Mouse (Mus musculus) heart, adult 2 months (tissue): Measurements from ENCODE around the gene Myd88. TPM values are rescaled to one million over a fixed set of nuclear protein-coding genes. Genes with fewer than 3 reads are reported as not detected.

Source experiments
- DNase-seq, 2 experiments: peaks; one replicate each; pipeline ENCODE4 v3.0.0; 2021
- H3K27ac ChIP-seq: fragments of 200-600 bp; 2 replicates; pipeline ENCODE4 v1.8.1; 2022
- H3K27me3 ChIP-seq: fragments of 200-500 bp; 2 replicates; pipeline ENCODE4 v1.6.1; 2012; ENCODE audit warnings: mild to moderate bottlenecking, low read length, inconsistent platforms, mixed read lengths; ENCODE audit not compliant: control insufficient read depth, insufficient read depth
- H3K36me3 ChIP-seq: fragments of 200-500 bp; 2 replicates; pipeline ENCODE4 v1.6.1; 2012; ENCODE audit warnings: low read length, inconsistent platforms; ENCODE audit not compliant: control insufficient read depth, insufficient read depth
- H3K4me1 ChIP-seq: fragments of 200-500 bp; 2 replicates; pipeline ENCODE4 v1.6.1; 2011; ENCODE audit warnings: low read length; ENCODE audit not compliant: control insufficient read depth, insufficient read depth
- H3K4me3 ChIP-seq: fragments of 200-600 bp; 2 replicates; pipeline ENCODE4 v1.8.1; 2022
- H3K79me2 ChIP-seq: fragments of 200-500 bp; replicated peaks from 2 replicates; pipeline ENCODE4 v1.6.1; 2012; ENCODE audit warnings: mild to moderate bottlenecking, inconsistent platforms, low read length, moderate library complexity, mixed read lengths; ENCODE audit not compliant: control insufficient read depth, insufficient read depth
- H3K9ac ChIP-seq: fragments of 200-500 bp; 2 replicates; pipeline ENCODE4 v1.6.1; 2012; ENCODE audit warnings: low read depth, mild to moderate bottlenecking, control low read depth, inconsistent platforms, low read length, mixed read lengths
- CTCF ChIP-seq: fragments of 200-600 bp; IDR thresholded peaks from 2 replicates; pipeline ENCODE4 v1.8.1; 2022; ENCODE audit warnings: antibody characterized with exemption, mild to moderate bottlenecking, moderate library complexity
- EP300 ChIP-seq: fragments of 200-500 bp; IDR thresholded peaks from 2 replicates; pipeline ENCODE4 v1.6.1; 2011; ENCODE audit warnings: low read depth, low read length, control low read depth; ENCODE audit not compliant: insufficient read depth
- POLR2A ChIP-seq: fragments of 200-500 bp; IDR thresholded peaks from 2 replicates; pipeline ENCODE4 v1.6.1; 2011; ENCODE audit warnings: mild to moderate bottlenecking, low read depth, low read length, control low read depth; ENCODE audit not compliant: insufficient read depth
- WGBS: fragments of 180-500 bp; shearing (Covaris S2); methylation state at CpG from one replicate; pipeline ENCODE4 v1.1.7; 2018; 5-methylcytosine and 5-hydroxymethylcytosine counted together
- intact Hi-C: fragments of 180-260 bp; cut with DNase I; formaldehyde crosslinking; loops from one replicate; pipeline ENCODE4 v1.15.1; 2025
- polyA plus RNA-seq: library from polyadenylated mRNA; depleted of rRNA; stranded (reverse); fragments of >200 nt; gene quantifications from 2 replicates; pipeline ENCODE4 v1.2.3, GENCODE M21; 2012
- total RNA-seq, 2 experiments: library from RNA; stranded (reverse); gene quantifications; 2 replicates each; pipeline ENCODE4 v1.2.3; 2021

Gene Myd88
- total and polyA plus RNA-seq, 3 experiments: 12.1 to 14.8 (median 12.2) TPM

DNA sequence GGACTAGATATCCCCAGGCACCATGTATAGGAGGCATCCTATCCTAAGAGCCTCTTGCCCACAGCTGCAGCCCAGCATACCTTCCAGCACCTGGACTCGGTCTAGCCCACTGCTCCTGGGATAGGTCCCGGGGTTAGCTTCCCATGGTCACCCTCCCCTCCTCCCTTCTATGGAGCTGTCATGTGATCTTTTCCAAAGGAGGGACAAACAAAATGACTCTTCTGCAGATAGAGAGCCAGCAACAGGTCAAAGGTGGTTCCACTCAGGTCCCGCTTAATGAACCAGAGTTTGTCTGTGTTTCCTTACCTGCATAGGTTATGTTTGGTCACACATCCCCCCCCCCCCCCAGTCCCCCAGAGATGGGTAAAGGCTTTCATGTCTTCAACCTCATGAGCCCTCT lies 9.3 kb upstream of the Myd88 start:
- Histone ChIP-seq H3K27me3 (no peaks in the 10 kb centered on the region), H3K4me3 (no peak overlapping the region), H3K79me2 (no peaks in the 10 kb centered on the region), H3K4me1 (no peaks in the 10 kb centered on the region; the same call in 1 of the 2 replicates), H3K27ac (no peak overlapping the region), H3K9ac (no peak overlapping the region), H3K36me3 (no peaks in the 10 kb centered on the region)
- DNase-seq: no peak
- intact Hi-C loops: no loop called here
- 90% methylated on average over 3 of the region's 3 CpGs for WGBS
- no peak for TF ChIP-seq POLR2A
- TF ChIP-seq CTCF: no peak
- TF ChIP-seq EP300: no peak

GRCm38 (mm10) chr9:119346376-119346775 lies 5.2 kb upstream of the Myd88 start:
- 86% methylated on average over 8 of the region's 8 CpGs for WGBS
- Histone ChIP-seq H3K9ac (no peak overlapping the region), H3K36me3 (no peaks in the 10 kb centered on the region), H3K79me2 (no peaks in the 10 kb centered on the region), H3K27me3 (no peaks in the 10 kb centered on the region), H3K4me1 (peaks cover 4% of the 10 kb centered on the region), H3K27ac (no peak overlapping the region), H3K4me3 (no peak overlapping the region)
- no peak for TF ChIP-seq POLR2A
- DNase-seq: no peak
- intact Hi-C loops: loop anchor here (10.0 kb wide), 1 partner anchor 242 kb away; the partner anchor contains the start of gene Dlec1

- TF ChIP-seq POLR2A: no peak
- no peak for TF ChIP-seq EP300
- no peak for TF ChIP-seq CTCF
- H3K27ac ChIP-seq: no peak overlapping the region
- DNase-seq: no peak
- no peaks in the 10 kb centered on the region for H3K27me3 ChIP-seq
- no peaks in the 10 kb centered on the region for H3K36me3 ChIP-seq
- no peak overlapping the region for H3K4me3 ChIP-seq
- 90% methylated on average over 7 of the region's 7 CpGs for WGBS
- intact Hi-C loops: loop anchor here (5.0 to 10.0 kb wide), 2 partner anchors 60 to 238 kb away; partner anchors contain the start of genes Acvr2b and Dlec1
- no peak overlapping the region for H3K9ac ChIP-seq
- H3K4me1 ChIP-seq: peaks cover 6% of the 10 kb centered on the region
- H3K79me2 ChIP-seq: no peaks in the 10 kb centered on the region
These were observed 1.5 kb upstream of the Myd88 start for GRCm38 (mm10) chr9:119342728-119343127.

DNA sequence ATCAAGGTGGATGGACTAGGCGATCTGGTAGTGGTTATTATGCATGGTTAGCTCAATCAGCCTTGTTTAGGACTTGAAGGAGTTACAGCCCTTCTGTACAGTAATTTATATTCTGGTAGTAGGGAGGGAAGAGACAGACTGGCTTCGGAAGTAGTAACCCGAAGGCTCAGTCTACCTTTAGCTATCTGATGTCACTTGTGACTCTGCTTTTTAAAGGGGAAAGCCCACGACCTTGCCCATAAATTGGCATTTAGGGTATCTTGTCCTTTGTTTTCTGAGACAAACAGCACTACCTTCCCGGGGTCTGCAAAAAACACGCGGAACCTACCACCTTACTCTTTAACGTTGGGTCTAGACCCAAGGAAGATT lies 1.0 kb downstream of the Myd88 start:
- intact Hi-C loops: loop anchor here (2.0 to 10.0 kb wide), 3 partner anchors 17 to 235 kb away; partner anchors contain the start of genes Acvr2b, Dlec1 and Oxsr1
- H3K27me3 ChIP-seq: no peaks in the 10 kb centered on the region
- peak overlapping the region; percentile 89 for H3K4me3 ChIP-seq
- peak overlapping the region; percentile 95 for H3K27ac ChIP-seq
- TF ChIP-seq EP300: no peak
- no peak for TF ChIP-seq CTCF
- TF ChIP-seq POLR2A: no peak; the same call in 1 of the 2 replicates
- no peaks in the 10 kb centered on the region for H3K36me3 ChIP-seq
- no peaks in the 10 kb centered on the region for H3K79me2 ChIP-seq
- 3% methylated on average over 8 of the region's 8 CpGs for WGBS
- peak overlapping the region; percentile 88 for H3K9ac ChIP-seq
- no peak for DNase-seq
- peaks cover 6% of the 10 kb centered on the region for H3K4me1 ChIP-seq

DNA sequence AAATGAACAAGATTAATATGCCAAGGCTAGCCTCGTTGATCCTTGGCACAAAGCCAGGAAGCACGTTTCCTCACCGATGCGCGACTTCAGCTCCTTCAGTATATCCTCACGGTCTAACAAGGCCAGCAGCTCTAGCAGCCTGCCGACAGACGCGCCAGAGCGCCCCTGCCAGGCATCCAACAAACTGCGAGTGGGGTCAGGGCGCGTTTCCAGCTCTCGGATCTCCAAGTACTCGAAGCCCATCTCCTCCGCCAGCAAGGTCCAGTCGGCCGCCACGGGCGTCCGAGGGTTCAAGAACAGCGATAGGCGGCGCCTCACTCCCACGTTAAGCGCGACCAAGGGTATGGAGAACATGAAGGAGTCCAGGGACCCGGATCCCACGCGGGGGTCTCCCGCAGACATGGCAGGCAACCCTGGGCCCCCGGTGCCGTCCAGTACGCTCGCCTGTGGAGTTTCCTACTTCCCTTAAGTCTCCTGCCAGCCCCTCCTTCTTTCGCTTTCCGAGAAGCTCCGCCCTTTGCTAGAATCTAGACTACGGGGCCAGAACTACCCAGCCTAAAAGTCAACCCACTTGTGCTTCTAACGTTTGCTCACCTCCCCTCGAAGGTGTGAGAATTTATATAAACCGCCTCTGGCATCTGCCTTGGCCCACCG lies 1.5 kb downstream of the Myd88 start, which contains the start of gene Acaa1a:
Acaa1a (plus strand) TSS at position 119 of the 654 bp plus-strand sequence.
- H3K36me3 ChIP-seq: no peaks in the 10 kb centered on the region
- H3K4me1 ChIP-seq: peaks cover 6% of the 10 kb centered on the region
- H3K27me3 ChIP-seq: no peaks in the 10 kb centered on the region
- peak; percentile 84 to 87 for DNase-seq
- no peaks in the 10 kb centered on the region for H3K79me2 ChIP-seq
- peak within 1 kb of the TSS; percentile 95 for H3K27ac ChIP-seq
- intact Hi-C loops: loop anchor here (2.0 to 10.0 kb wide), 3 partner anchors 17 to 235 kb away; partner anchors contain the start of genes Acvr2b, Dlec1 and Oxsr1
- TF ChIP-seq CTCF: peak; percentile 43
- peak; percentile 75 for TF ChIP-seq POLR2A
- TF ChIP-seq EP300: no peak
- under 1% methylated on average over 43 of the region's 43 CpGs for WGBS
- peak within 1 kb of the TSS; percentile 89 for H3K4me3 ChIP-seq
- H3K9ac ChIP-seq: peak within 1 kb of the TSS; percentile 88

DNA sequence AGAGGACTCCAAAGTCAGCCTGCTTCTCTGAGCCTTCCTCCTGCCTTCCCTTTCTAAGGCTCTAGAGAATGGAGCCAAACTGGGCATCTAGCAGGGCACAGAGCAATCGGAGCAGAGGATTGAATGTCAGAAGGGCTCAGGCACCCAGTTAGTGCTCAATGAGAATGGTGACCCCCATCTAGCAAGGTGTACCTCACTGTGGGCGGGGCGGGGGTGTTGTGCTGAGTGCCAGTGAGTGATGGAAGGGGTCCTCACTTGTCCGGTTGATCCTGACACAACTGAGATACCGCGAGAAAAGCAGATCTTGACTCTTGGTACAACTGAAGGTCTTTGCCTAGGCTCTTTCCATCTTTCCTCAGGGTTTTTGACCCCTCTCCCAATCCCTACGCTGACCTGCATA lies 2.1 kb downstream of the Myd88 start:
- intact Hi-C loops: no loop called here
- DNase-seq: no peak
- TF ChIP-seq POLR2A (no peak), EP300 (no peak), CTCF (no peak)
- Histone ChIP-seq H3K36me3 (no peaks in the 10 kb centered on the region), H3K79me2 (no peaks in the 10 kb centered on the region), H3K4me3 (peak overlapping the region; percentile 89), H3K9ac (peak overlapping the region; percentile 88), H3K4me1 (peaks cover 12% of the 10 kb centered on the region), H3K27ac (peak overlapping the region; percentile 95), H3K27me3 (no peaks in the 10 kb centered on the region)
- 48% methylated on average over 7 of the region's 7 CpGs for WGBS
